Mouse (Mus musculus): ENCODE data around the gene Col4a2.

Col4a2 gene

GRCm38 (mm10) chr8:11361546-11362277 is 49.1 kb downstream of the Col4a2 start:
- no peak for DNase-seq

DNA sequence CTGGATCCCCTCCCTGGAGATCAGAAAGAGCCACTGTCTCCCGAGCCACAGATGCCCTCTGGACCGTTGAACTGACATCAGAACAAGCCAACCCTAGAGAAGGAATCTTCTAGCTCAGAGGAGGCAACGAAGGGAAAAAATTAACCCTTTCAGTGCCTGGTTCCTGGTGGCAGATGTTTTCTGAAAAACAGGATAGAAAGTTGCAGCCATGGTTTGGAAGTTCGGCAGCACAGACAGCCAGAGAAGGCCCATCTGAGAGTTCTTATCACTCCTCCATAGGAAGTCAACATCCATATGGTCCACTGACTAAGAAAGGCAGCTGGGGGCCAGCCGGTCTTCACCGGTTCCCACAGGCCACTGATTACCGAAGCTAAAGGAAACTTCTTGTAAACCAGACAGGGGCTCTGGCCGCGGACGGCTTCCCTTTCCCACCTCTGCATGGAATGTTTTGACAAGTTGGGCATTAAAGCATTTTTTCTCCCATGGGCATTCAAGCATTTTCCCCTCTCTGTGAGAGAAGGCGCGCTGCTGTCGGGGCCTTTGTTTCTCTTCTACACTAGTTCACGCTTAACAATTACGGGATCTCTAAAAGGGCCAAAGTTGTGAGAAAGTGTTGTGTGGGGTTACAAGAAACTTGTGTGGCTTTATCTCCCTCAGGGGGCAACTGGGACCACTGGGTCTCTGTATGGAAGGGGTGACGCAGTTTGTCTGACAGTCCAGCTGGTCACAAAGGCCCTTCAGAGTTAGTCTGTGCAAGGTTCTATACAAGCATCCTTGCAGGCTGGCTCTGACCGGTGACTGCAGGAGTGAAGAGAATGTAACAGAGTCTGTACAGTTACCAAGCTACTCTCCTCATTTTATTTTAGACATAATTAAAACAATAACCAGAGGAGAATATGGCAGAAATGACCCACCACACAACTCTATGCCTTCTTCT is 49.9 kb downstream of the Col4a2 start:
- no peak for DNase-seq

DNA sequence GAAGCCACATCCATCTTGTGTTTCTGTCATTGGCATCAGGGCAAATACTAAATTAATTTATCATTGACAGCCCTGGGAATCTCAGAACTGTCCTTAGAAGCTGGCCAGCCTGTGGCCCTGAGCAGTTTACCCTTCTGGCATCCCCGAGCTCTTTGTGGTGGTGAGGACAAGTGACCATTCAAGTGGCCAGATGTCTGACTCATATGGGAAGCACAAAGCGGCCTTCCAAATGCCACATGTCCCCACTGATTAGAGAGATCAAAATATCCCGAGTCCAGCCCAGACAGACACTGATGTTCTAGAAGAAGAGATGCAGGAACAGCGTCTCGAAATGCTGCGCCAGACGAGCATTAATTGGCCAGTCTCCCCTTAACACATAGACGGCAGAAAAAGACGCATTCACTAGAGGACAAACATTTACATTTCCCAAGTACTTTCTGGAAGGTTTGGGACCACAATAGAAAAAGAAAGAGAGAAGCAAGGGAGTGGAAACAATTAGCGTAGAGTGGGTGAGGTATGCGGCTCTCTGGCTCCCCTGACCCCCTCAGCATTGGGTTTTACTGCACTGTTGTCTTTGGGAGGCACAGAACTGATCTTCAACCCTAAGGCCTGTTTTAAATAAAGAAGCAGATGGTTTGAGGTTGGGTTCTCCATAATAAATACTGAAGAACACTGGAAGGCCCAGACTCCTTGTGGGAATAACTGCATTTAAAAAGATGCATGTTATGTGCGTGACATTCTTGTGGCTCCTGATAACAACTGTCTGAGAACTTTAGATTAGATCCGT is 50.9 kb downstream of the Col4a2 start:
- no peak for DNase-seq

DNA sequence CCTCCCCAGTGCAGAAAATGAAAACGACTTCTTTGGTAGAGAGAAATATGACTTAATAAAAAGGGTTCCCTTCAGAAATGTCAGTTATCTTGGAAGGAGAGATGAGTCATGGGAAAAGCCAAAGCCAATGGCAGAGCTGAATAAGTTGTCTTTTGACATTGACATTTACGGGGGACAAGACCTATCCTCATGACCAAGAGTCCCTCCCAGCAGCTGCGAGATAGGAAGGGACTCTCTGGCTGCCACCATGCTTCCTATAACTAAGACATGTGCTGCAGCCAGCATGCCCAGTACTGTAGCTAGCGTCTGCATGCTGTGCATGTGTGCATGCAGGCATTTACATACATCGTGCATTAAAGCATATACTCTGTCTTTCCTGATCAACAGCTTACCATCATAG is 53.6 kb downstream of the Col4a2 start:
- DNase-seq, result no peak

GRCm38 (mm10) chr8:11366741-11367140 is 54.1 kb downstream of the Col4a2 start:
- DNase-seq, result no peak

GRCm38 (mm10) chr8:11367670-11368069 is 55.1 kb downstream of the Col4a2 start:
- DNase-seq, result no peak

DNA sequence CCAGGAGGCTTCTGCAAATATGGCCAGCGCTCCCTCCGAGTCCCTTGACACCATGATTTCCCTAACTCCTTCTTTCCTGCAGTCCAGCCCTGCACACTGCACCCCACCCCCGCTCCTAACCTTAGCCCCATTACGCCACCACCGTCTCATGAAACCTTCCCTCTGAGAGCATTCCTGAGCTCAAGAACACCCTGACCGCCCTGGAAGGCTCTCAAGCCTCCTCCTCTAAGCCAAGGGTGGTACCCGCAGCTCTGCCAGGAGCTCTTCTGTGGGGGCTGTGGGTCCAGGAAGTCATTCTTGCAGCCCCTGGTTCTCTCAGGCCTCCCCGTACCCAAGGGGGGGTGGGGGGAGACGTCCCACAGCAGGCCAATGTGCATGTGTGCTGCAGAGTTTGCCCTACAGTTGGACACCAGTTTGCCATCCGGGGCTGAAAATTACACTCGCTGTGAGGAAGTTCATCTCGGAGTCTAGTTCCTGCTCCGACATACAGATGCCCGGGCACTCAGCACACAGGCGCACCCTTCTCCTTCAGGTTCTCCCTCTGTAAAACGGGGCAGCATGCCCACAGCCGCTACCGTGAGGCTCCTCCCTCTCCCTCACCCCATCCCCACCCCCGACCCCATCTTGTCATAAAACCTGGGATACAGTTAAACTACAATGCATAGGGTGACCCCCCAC is 57.1 kb downstream of the Col4a2 start:
- no peak for DNase-seq

- DNase-seq, result no peak
These were observed 58.7 kb downstream of the Col4a2 start for GRCm38 (mm10) chr8:11371347-11371746.

DNA sequence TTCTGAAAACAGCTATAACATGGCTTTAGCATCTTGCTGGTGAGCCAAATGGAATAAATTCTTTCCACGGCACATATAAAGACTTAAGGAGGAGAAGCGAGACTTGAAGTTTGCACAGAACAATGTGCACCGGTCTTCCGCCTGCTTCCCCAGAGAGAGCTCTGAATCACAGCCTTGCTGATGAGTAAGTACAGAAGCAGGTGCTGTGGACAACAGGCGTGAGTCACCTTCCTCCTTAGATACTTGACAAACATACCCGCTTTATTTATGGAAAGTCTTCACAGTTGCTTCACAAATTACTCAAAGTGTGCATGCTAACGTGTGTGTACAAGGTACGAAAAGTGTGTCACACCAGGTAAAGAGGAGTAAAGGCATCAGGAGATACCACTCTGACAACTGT is 59.5 kb downstream of the Col4a2 start:
- DNase-seq, result no peak

GRCm38 (mm10) chr8:11373643-11374325 is 61.2 kb downstream of the Col4a2 start:
- no peak for DNase-seq

DNA sequence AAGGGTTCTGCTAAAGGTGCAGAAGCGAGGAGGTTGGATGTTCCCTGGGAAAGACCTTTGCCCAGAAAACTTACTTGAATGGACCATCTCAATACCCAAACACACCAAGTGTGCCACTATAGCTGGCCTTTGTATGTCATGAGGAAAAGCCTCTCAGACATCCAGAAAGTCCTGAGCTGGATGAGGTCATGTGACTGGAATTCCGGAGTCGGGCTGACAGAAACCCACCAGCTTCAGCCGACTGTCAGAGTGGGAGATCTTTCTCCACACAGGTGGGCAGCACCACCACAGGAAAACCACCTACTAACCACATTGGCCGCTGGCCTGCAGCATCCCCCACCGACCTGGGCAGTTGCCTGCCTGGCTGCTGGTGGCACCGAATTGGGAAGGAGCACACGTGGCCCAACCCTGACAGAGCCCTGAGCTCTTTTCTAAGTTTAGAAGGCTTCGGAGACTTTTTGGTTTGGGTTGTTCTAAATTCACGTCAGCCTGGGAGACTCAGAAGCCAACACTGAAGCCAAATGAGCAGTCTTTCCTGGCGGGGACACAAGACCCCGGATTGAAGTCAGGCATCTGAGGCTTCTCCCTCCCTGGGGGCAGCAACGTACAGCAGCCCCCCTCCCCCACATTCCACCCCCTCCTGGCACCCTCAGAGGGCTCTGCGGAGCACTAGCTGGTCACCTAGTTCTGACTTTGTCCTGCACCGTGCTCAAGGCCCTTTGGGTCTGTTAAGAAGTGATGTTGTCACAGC is 61.9 kb downstream of the Col4a2 start:
- no peak for DNase-seq

DNA sequence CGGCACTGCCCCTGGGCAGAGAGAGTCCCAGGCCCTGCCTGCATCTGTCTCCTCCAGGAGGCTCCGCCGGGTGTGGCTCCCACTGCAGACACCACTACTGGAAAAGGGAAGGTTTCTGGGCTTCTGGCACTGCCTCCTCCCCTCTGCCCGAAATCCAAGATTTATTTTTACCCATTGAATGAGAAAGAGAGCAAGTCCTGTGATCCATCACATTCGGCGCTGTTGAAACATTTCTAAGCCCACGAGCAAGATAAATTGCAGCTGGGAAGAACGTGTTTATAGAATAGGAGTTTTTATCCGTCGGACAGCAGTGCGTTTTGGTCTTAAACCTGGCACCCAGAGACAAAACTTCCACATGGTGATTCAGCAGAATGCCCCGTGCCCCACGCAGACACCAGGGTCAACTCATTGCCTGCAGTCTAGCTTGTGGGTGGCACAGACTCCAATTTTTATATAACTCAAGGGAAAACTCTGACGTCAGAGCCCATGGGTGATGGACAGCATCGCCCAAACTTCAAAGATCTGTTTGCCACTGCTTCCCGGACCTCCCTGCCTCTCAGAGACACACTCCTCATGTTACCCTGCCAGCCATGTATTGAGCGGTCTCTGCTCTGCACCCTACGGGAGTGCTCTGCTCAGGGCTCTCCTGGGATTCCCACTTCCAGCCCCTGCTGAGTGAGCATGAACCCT is 63.3 kb downstream of the Col4a2 start:
- no peak for DNase-seq

- no peak for DNase-seq
These were observed 65.0 kb downstream of the Col4a2 start for GRCm38 (mm10) chr8:11377391-11378210.

GRCm38 (mm10) chr8:11379590-11379989 is 67.0 kb downstream of the Col4a2 start:
- no peak for DNase-seq

DNA sequence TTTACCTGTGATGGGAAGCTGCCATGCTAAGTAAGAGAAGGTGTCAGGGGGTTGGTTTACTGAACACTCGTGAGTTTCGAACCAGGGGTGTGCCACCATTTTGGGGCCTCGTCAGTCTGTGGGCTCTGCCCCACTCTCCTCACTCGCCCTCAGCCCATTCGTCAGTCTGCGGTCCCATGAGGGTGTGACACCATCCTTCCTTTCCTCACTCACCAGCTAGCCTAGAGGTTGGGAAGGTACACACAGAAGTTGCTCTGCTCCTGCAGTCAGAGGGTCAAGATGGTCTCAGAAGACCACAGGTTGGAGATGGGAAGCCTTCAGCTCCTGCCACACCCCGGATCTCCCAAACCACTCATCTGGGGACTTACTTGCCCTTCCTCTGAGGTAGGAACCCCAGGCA is 68.9 kb downstream of the Col4a2 start:
- DNase-seq, result no peak

DNA sequence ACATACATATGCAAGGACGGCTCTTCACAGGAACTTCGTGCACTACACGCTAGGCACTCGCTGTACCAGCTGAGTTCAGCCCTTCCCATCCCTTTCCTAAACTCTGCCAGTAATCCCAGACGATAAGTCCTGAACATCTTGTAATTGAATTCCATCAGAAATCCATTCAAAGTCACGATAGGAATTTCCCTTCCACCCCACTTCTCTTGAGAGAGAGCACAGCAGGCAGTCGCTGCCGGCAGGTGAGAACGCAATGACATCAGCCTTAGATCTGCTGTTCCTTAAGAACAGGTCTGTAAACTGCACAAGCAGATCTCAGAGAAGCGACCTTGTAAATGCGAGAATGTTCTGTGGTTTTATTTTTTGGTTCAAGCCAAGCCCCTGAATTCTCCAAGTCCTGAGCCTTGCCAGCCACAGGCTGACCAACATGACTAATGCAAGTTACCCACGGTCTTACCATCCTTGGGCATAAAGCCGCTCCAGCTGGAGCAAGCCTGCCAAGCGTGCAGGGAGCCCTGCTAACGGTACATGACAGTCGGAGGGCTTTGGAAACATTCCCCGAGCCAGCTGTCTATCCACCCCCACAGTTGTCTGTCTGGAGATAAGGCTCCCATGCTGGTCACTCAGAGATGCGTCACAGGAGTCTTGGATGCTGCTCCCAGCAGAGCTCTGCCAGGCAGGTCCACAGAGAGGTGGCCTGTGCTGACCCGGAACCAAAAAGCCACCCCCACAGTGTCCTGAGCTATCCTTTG is 69.6 kb downstream of the Col4a2 start:
- peak; percentile 64 to 66 for DNase-seq

GRCm38 (mm10) chr8:11382933-11383332 is 70.3 kb downstream of the Col4a2 start:
- DNase-seq, result no peak

DNA sequence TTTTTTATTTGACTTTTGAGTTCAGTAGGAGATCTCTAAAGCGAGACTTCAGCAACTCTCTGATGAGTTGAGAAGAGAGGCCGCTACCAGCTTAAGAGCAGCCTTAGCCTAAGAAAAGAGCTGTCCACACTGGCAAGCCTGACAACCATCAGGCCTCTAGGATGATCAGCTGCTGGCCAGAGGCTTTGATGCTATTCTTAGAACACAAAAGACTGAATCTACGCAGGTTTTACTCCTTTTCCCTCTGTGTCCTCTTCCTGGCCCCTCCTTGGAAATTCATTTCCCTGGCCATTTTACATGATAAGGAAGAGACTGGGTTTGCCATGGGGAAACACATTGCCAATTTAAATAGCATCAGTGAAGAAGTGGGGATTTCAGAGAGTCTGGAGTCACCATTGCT is 70.8 kb downstream of the Col4a2 start:
- no peak for DNase-seq

- DNase-seq, result no peak
These were observed 72.2 kb downstream of the Col4a2 start for GRCm38 (mm10) chr8:11384841-11385240.

Measured in cerebellum, postnatal 14 days (tissue).